Mouse (Mus musculus) CD4-positive, CD25-positive, alpha-beta regulatory T cell, adult 2 months (primary cell): ENCODE results near the gene Wnt16.
A peak's percentile ranks its signal among the peaks of the same experiment; 100 is the strongest.

Source experiments
- DNase-seq: peaks from one replicate; pipeline ENCODE4 v3.0.0-alpha.2; 2012; ENCODE audit warnings: low read depth, low spot score

The Wnt16 gene

GRCm38 (mm10) chr6:22325364-22326072 lies 37.5 kb downstream of the Wnt16 start:
- DNase-seq: peak; percentile 83

- no peak for DNase-seq
These were observed 38.3 kb downstream of the Wnt16 start for GRCm38 (mm10) chr6:22326289-22326688.

GRCm38 (mm10) chr6:22327091-22327490 lies 39.1 kb downstream of the Wnt16 start:
- DNase-seq: no peak

GRCm38 (mm10) chr6:22327931-22328330 lies 39.9 kb downstream of the Wnt16 start:
- no peak for DNase-seq

- peak; percentile 78 for DNase-seq
These were observed 42.3 kb downstream of the Wnt16 start for GRCm38 (mm10) chr6:22330169-22330960.

GRCm38 (mm10) chr6:22332548-22332947 lies 44.5 kb downstream of the Wnt16 start:
- no peak for DNase-seq

- DNase-seq: no peak
These were observed 51.9 kb downstream of the Wnt16 start for GRCm38 (mm10) chr6:22339763-22340542.

- DNase-seq: no peak
These were observed 52.8 kb downstream of the Wnt16 start for GRCm38 (mm10) chr6:22340779-22341178.

- DNase-seq: no peak
These were observed 55.3 kb downstream of the Wnt16 start for GRCm38 (mm10) chr6:22343292-22343691.

GRCm38 (mm10) chr6:22343706-22344105 lies 55.7 kb downstream of the Wnt16 start:
- no peak for DNase-seq

- no peak for DNase-seq
These were observed 56.4 kb downstream of the Wnt16 start for GRCm38 (mm10) chr6:22344443-22344842.

- DNase-seq: no peak
These were observed 59.3 kb downstream of the Wnt16 start for GRCm38 (mm10) chr6:22347132-22347902.
